Mouse (Mus musculus): Measurements from ENCODE around the gene Slco4a1. TPM values are rescaled to one million over a fixed set of nuclear protein-coding genes. Genes with fewer than 3 reads are reported as not detected.
A peak's percentile ranks its signal among the peaks of the same experiment; 100 is the strongest.

The Slco4a1 gene
- total and polyA plus RNA-seq, 2 experiments from 2014 or later: 1.6 to 1.8 TPM

GRCm38 (mm10) chr2:180425115-180425514, 30.9 kb upstream of the Slco4a1 start:
- Histone ChIP-seq H3K4me3 (ENCODE audit: low read depth, low read length) (no peak overlapping the region), H3K4me1 (ENCODE audit: insufficient read depth) (no peaks in the 10 kb centered on the region; the same call in 1 of the 2 replicates), H3K9ac (no peak overlapping the region), H3K9me3 (ENCODE audit: low read length) (no peaks in the 10 kb centered on the region), H3K36me3 (ENCODE audit: insufficient read depth) (no peaks in the 10 kb centered on the region), H3K27ac (ENCODE audit: low read depth, low read length) (no peak overlapping the region), H3K4me2 (ENCODE audit: low read depth) (no peak overlapping the region), H3K27me3 (ENCODE audit: insufficient read depth, low read length) (no peaks in the 10 kb centered on the region; the same call in 1 of the 2 replicates)
- WGBS: 41% methylated on average over 2 of the region's 2 CpGs
- no peak for TF ChIP-seq CTCF (IDR thresholded peaks at IDR 0.05; ENCODE audit: low read depth)
- DNase-seq (no peak), ATAC-seq (no peak)

- no peak overlapping the region for H3K4me2 ChIP-seq (ENCODE audit: low read depth)
- no peaks in the 10 kb centered on the region for H3K36me3 ChIP-seq (ENCODE audit: insufficient read depth)
- H3K27ac ChIP-seq (ENCODE audit: low read depth, low read length): no peak overlapping the region
- no peak overlapping the region for H3K4me3 ChIP-seq (ENCODE audit: low read depth, low read length)
- peak; percentile 74 for DNase-seq
- TF ChIP-seq CTCF (IDR thresholded peaks at IDR 0.05; ENCODE audit: low read depth): no peak
- no peak overlapping the region for H3K9ac ChIP-seq
- 37% methylated on average over 8 of the region's 8 CpGs for WGBS
- H3K27me3 ChIP-seq (ENCODE audit: insufficient read depth, low read length): no peaks in the 10 kb centered on the region; the same call in 1 of the 2 replicates
- peak; percentile 62 for ATAC-seq
- no peaks in the 10 kb centered on the region; the same call in 1 of the 2 replicates for H3K4me1 ChIP-seq (ENCODE audit: insufficient read depth)
- no peaks in the 10 kb centered on the region for H3K9me3 ChIP-seq (ENCODE audit: low read length)
These were observed 29.0 kb upstream of the Slco4a1 start for GRCm38 (mm10) chr2:180427073-180427472.

- ATAC-seq (no peak), DNase-seq (peak; percentile 22)
- Histone ChIP-seq H3K4me1 (ENCODE audit: insufficient read depth) (no peaks in the 10 kb centered on the region; the same call in 1 of the 2 replicates), H3K4me3 (ENCODE audit: low read depth, low read length) (no peak overlapping the region), H3K36me3 (ENCODE audit: insufficient read depth) (no peaks in the 10 kb centered on the region), H3K4me2 (ENCODE audit: low read depth) (no peak overlapping the region), H3K27ac (ENCODE audit: low read depth, low read length) (no peak overlapping the region), H3K9ac (no peak overlapping the region), H3K27me3 (ENCODE audit: insufficient read depth, low read length) (no peaks in the 10 kb centered on the region; the same call in 1 of the 2 replicates), H3K9me3 (ENCODE audit: low read length) (no peaks in the 10 kb centered on the region)
- peak; percentile 57 for TF ChIP-seq CTCF (IDR thresholded peaks at IDR 0.05; ENCODE audit: low read depth)
- 29% methylated on average over 2 of the region's 2 CpGs for WGBS
These were observed 27.7 kb upstream of the Slco4a1 start for GRCm38 (mm10) chr2:180428331-180428730.

GRCm38 (mm10) chr2:180430648-180431047, 25.4 kb upstream of the Slco4a1 start:
- ATAC-seq (no peak), DNase-seq (no peak)
- no peak for TF ChIP-seq CTCF (IDR thresholded peaks at IDR 0.05; ENCODE audit: low read depth)
- Histone ChIP-seq H3K4me1 (ENCODE audit: insufficient read depth) (no peaks in the 10 kb centered on the region; the same call in 1 of the 2 replicates), H3K27me3 (ENCODE audit: insufficient read depth, low read length) (no peaks in the 10 kb centered on the region; the same call in 1 of the 2 replicates), H3K36me3 (ENCODE audit: insufficient read depth) (no peaks in the 10 kb centered on the region), H3K4me3 (ENCODE audit: low read depth, low read length) (no peak overlapping the region), H3K9ac (no peak overlapping the region), H3K9me3 (ENCODE audit: low read length) (no peaks in the 10 kb centered on the region), H3K27ac (ENCODE audit: low read depth, low read length) (no peak overlapping the region), H3K4me2 (ENCODE audit: low read depth) (no peak overlapping the region)
- 84% methylated on average over 11 of the region's 11 CpGs for WGBS

GRCm38 (mm10) chr2:180432042-180432668, 23.9 kb upstream of the Slco4a1 start:
- no peak overlapping the region for H3K4me2 ChIP-seq (ENCODE audit: low read depth)
- DNase-seq (peak; percentile 87), ATAC-seq (peak; percentile 63)
- peak; percentile 92 for TF ChIP-seq CTCF (IDR thresholded peaks at IDR 0.05; ENCODE audit: low read depth)
- no peak overlapping the region for H3K9ac ChIP-seq
- no peaks in the 10 kb centered on the region for H3K36me3 ChIP-seq (ENCODE audit: insufficient read depth)
- WGBS: 17% methylated on average over 10 of the region's 10 CpGs
- H3K27me3 ChIP-seq (ENCODE audit: insufficient read depth, low read length): no peaks in the 10 kb centered on the region
- H3K27ac ChIP-seq (ENCODE audit: low read depth, low read length): no peak overlapping the region
- H3K9me3 ChIP-seq (ENCODE audit: low read length): no peaks in the 10 kb centered on the region
- no peaks in the 10 kb centered on the region; the same call in 1 of the 2 replicates for H3K4me1 ChIP-seq (ENCODE audit: insufficient read depth)
- H3K4me3 ChIP-seq (ENCODE audit: low read depth, low read length): no peak overlapping the region

GRCm38 (mm10) chr2:180432751-180433150, 23.3 kb upstream of the Slco4a1 start:
- ATAC-seq: no peak
- H3K27me3 ChIP-seq (ENCODE audit: insufficient read depth, low read length): no peaks in the 10 kb centered on the region
- no peaks in the 10 kb centered on the region for H3K4me1 ChIP-seq (ENCODE audit: insufficient read depth)
- no peak overlapping the region for H3K27ac ChIP-seq (ENCODE audit: low read depth, low read length)
- H3K4me3 ChIP-seq (ENCODE audit: low read depth, low read length): no peak overlapping the region
- no peak overlapping the region for H3K9ac ChIP-seq
- H3K36me3 ChIP-seq (ENCODE audit: insufficient read depth): no peaks in the 10 kb centered on the region
- WGBS: 74% methylated on average over 10 of the region's 10 CpGs
- DNase-seq: no peak
- H3K4me2 ChIP-seq (ENCODE audit: low read depth): no peak overlapping the region
- no peak for TF ChIP-seq CTCF (IDR thresholded peaks at IDR 0.05; ENCODE audit: low read depth)
- no peaks in the 10 kb centered on the region for H3K9me3 ChIP-seq (ENCODE audit: low read length)

GRCm38 (mm10) chr2:180433350-180433749, 22.7 kb upstream of the Slco4a1 start:
- WGBS: 68% methylated on average over 7 of the region's 7 CpGs
- DNase-seq (peak; percentile 42), ATAC-seq (peak; percentile 56)
- Histone ChIP-seq H3K4me3 (ENCODE audit: low read depth, low read length) (no peak overlapping the region), H3K27ac (ENCODE audit: low read depth, low read length) (peak overlapping the region; percentile 66; the same call in 1 of the 2 replicates), H3K4me1 (ENCODE audit: insufficient read depth) (no peaks in the 10 kb centered on the region), H3K9me3 (ENCODE audit: low read length) (no peaks in the 10 kb centered on the region), H3K36me3 (ENCODE audit: insufficient read depth) (no peaks in the 10 kb centered on the region), H3K9ac (no peak overlapping the region), H3K27me3 (ENCODE audit: insufficient read depth, low read length) (no peaks in the 10 kb centered on the region), H3K4me2 (ENCODE audit: low read depth) (no peak overlapping the region)
- no peak for TF ChIP-seq CTCF (IDR thresholded peaks at IDR 0.05; ENCODE audit: low read depth)
